Mouse (Mus musculus) central nervous system, embryonic 11.5 days (tissue): Measurements from ENCODE around the gene Zc3hav1l. TPM values are rescaled to one million over a fixed set of nuclear protein-coding genes. Genes with fewer than 3 reads are reported as not detected.

Experiments used
- polyA plus RNA-seq: library from polyadenylated mRNA; depleted of rRNA; stranded (reverse); fragments of >200 nt; gene quantifications from 2 replicates; pipeline ENCODE4 v1.2.3, GENCODE M21; 2012; rRNA removed

Gene Zc3hav1l
- polyA plus RNA-seq: 20.8 and 41.5 TPM in 2 replicates

DNA sequence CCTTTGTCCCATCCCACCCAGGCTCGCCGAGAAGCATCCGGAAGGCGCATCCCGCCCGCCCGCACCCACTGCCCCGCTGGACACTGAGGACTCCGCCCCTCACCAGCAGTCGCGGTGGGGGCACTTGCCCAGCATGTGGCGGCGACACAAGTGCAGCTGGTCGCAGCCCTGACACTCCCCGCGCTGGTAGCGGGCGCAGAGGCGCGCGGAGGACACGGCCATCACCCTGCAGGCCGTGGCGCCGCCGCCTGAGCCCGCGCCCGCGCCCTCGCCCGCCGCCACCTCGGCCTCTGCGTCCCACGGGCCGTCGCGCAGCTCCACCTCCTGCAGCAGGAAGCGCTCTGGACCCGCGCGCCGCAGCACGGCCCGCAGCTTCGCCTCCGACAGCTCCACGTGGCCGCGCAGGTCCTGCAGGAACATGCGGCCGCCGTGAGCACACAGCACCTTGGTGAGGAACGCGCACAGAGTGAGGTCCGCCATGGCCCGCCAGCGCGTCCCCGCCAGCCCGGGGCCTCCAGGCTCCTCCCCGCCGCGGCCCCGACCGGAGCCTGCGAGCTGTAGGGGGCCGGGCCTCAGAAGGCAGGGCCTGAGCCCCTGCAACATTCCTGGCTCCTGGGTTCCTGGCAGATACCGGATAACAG, at the start of gene Zc3hav1l:
TSS of gene Zc3hav1l (minus strand) at position 499 of the 641 bp plus-strand sequence.

GRCm38 (mm10) chr6:38253736-38254641, 45.1 kb downstream of the Zc3hav1l start, which contains the start of gene D630045J12Rik:
TSS of gene D630045J12Rik (minus strand) at chr6:38254009.

Other genes with a start within 250 kb of the Zc3hav1l start
- not detected in 2 replicates for gene Tmem213, start 190.0 kb downstream of the Zc3hav1l start, polyA plus RNA-seq
- 0.13 and 0.15 TPM in 2 replicates for gene Atp6v0a4, start 174.7 kb downstream of the Zc3hav1l start, polyA plus RNA-seq
- 12.2 and 17.5 TPM in 2 replicates for gene D630045J12Rik, start 45.2 kb downstream of the Zc3hav1l start, polyA plus RNA-seq
- 2.9 and 3.4 TPM in 2 replicates for gene Zc3hav1, start 55.3 kb upstream of the Zc3hav1l start, polyA plus RNA-seq
- 7.5 and 10.4 TPM in 2 replicates for gene Ttc26, start 82.2 kb upstream of the Zc3hav1l start, polyA plus RNA-seq
- gene Ubn2, start 134.7 kb upstream of the Zc3hav1l start, polyA plus RNA-seq: 19.9 and 29.3 TPM in 2 replicates
- gene Fmc1, start 234.2 kb upstream of the Zc3hav1l start, polyA plus RNA-seq: 57.8 and 84.6 TPM in 2 replicates